Mouse (Mus musculus) left cerebral cortex, adult 8-10 months (tissue): ENCODE results near the gene Cyb5r3. TPM values are rescaled to one million over a fixed set of nuclear protein-coding genes. Genes with fewer than 3 reads are reported as not detected.
"Not testable (repeated sequence)": the region's sequence is repeated elsewhere in the genome, so short reads cannot be mapped to it uniquely, and the experiment has no call there.

ENCODE experiments used
- DNase-seq, 2 experiments: peaks; one replicate each; pipeline ENCODE4 v3.0.0; 2022; ENCODE audit warnings: low spot score in 2 of 2
- total RNA-seq, 4 experiments: library from RNA; stranded (reverse); gene quantifications; 2 replicates each; pipeline ENCODE4 v1.2.4; 2022

Cyb5r3 gene
- total RNA-seq, 4 experiments from 2014 or later: 74.6 to 85.7 (median 80.2) TPM

GRCm38 (mm10) chr15:83150694-83151093 lies 21.7 kb downstream of the Cyb5r3 start:
- no peak for DNase-seq

GRCm38 (mm10) chr15:83150073-83150442 lies 22.3 kb downstream of the Cyb5r3 start:
- DNase-seq: no peak

DNA sequence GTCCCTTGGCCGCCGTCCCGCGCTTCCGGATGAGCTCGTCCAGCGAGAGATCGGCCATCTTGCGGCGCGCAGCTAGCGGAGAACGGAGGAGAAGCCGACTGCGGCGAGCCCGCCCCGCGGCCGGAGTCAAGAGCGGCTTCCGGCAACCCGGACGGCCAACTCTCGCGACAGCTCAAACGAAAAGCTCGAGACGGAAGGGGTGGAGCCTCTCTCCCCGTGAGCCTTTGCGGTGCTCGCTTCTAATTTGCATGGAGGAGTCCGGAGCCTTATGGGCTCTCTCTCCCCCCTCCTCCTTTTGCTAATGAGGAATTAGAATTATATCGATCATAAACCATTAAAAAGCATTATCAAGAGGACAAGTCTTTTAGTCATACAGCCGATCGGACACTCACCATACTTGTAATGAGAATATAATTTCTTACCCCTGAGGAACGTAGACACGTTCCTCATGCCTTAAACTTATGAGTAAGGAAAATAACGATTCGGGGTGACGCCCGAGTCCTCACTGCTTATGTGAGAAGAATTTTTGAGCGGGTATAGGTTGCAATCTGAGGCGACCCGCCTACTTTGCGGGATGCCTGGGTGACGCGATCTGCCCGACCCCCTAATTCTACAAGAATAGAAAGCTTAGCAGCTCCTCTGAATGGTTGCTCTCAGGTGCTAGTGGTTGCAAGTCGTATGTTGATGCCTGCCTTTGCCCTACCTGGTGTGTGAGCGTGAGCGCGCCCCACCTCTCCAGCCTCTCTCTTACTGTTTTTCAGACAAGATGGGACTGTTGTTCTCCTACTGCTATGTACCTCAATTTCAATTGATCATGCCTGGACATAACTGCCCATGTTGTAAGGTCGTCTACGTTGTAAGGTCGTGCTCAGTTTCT lies 23.0 kb downstream of the Cyb5r3 start, which contains the start of gene Poldip3:
Poldip3 (minus strand) TSS at position 189 of the 877 bp plus-strand sequence.
- DNase-seq: peak; percentile 97

- no peak for DNase-seq
Measured at GRCm38 (mm10) chr15:83148801-83149195, 23.6 kb downstream of the Cyb5r3 start.

- DNase-seq: no peak
Measured at GRCm38 (mm10) chr15:83148395-83148794, 24.0 kb downstream of the Cyb5r3 start.

GRCm38 (mm10) chr15:83145541-83145940 lies 26.9 kb downstream of the Cyb5r3 start:
- no peak for DNase-seq

DNA sequence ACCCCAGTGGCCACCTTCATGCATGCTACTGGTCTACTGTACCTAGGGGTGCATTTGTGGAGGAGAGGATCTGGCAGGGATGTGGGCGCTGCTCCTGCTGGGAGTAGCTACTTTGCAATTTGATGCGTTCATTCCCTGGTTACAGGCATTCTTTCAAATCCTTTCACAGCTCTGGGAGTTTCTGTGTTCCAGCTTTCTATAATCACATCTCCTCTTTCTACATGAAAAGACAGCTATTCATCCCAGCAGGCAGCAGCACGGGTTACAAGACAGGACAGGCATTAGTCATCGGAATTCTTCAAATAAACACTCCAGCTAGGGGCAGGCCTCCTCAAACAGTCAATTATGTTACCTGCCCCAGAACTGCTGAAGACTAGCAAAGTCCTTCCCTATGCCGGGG lies 29.5 kb downstream of the Cyb5r3 start:
- no peak for DNase-seq

DNA sequence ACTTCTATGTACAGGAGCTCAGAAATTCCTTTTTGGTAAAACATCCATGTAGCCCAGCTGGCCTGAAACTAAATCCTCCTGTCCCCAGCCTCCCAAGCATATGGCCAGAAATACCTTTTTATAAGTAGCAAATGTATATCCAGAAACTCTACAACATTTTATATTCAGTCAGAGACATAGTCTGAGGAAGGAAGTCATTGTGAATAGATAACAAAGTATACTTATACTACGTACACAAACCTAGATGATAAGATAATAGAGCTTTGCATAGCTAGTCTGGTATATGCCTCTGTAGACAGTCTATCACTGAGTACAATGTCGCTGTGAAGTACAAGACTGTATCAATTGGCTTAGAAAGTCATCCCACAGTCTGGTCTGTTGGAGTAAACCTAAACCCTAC lies 36.7 kb downstream of the Cyb5r3 start:
- no peak for DNase-seq

DNA sequence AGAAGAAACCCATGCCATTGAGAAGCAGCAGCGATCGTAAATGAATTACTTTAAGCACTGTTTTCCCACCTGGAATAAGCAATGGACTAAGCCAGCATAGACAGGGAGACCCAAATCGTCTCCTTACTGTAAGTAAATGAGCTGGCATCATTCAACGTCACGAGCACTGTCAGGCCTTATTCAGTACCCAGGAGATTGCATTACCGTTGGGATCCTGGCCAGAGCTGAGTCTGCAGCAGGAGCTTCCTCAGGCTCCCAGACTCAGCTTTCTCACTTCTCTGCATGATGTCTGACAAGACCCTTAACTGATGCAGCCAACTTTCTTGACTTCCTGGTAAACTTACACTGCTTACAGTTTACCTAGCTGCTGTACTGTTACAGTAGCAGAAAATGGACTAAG lies 37.7 kb downstream of the Cyb5r3 start:
- no peak for DNase-seq

- no peak for DNase-seq
Measured at GRCm38 (mm10) chr15:83129530-83130231, 42.7 kb downstream of the Cyb5r3 start.

DNA sequence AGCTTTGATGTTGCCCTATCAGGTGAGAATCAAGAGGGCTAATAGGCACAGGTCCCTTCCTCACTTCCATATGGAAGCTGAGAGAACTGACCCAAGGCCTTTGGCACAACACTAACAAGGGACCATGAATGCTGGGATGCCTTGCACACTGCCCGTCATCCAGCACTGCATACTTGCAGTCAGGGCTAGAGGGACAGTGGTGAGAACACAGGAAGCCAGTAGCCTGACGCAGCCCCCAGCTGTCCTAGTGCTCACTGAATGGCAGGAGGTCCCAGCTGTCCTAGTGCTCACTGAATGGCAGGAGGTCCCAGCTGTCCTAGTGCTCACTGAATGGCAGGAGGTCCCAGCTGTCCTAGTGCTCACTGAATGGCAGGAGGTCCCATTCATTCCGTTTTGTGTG lies 45.4 kb downstream of the Cyb5r3 start:
- DNase-seq: not testable (repeated sequence)

DNA sequence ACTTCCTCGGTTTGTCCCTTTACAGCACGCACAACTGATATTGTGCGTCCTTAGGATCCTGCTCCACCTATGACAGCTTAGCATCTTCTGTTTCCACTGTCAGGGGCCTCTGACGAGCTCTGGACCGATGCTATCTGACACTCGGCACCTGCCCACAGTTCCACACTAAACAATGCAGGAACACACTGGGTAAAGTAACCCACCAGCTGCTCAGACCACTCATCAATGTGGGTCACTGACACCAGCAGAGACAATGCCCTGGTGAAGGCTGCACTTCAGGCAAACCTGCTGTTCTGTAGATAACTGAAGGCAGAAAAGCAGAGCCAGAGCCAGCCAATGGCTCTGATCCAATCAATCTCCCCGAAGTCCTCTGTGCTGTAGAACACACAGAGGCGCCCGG lies 45.8 kb downstream of the Cyb5r3 start:
- no peak for DNase-seq

GRCm38 (mm10) chr15:83124625-83125024 lies 47.8 kb downstream of the Cyb5r3 start:
- DNase-seq: no peak

DNA sequence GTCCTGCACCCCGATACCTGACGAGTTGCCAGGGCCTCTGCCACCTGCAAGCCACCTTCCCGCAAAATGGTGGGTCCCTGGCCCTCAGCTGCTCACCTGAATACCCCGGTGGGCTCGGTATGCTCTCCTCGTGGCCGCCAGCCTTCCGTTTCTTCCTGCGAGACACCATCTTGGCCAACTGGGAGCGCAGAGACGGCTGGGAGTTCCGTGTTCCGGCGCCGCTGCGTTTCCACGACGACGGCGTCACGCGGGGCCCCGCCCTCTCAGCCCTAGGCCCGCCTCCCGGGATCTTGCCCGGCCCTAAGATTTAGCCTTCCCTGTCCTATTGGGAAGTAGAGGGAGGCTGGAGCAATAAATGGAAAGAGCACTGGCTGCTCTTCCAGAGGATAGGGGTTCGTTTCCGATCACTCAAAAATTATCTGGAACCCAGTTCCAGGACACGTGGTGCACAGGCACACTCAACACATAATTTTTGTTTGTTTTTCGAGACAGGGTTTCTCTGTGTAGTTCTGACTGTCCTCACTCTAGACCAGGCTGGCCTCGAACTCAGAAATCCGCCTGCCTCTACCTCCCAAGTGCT lies 49.7 kb downstream of the Cyb5r3 start, which contains the start of gene Rrp7a:
Rrp7a (minus strand) TSS at position 236 of the 580 bp plus-strand sequence.
- DNase-seq: peak; percentile 85

DNA sequence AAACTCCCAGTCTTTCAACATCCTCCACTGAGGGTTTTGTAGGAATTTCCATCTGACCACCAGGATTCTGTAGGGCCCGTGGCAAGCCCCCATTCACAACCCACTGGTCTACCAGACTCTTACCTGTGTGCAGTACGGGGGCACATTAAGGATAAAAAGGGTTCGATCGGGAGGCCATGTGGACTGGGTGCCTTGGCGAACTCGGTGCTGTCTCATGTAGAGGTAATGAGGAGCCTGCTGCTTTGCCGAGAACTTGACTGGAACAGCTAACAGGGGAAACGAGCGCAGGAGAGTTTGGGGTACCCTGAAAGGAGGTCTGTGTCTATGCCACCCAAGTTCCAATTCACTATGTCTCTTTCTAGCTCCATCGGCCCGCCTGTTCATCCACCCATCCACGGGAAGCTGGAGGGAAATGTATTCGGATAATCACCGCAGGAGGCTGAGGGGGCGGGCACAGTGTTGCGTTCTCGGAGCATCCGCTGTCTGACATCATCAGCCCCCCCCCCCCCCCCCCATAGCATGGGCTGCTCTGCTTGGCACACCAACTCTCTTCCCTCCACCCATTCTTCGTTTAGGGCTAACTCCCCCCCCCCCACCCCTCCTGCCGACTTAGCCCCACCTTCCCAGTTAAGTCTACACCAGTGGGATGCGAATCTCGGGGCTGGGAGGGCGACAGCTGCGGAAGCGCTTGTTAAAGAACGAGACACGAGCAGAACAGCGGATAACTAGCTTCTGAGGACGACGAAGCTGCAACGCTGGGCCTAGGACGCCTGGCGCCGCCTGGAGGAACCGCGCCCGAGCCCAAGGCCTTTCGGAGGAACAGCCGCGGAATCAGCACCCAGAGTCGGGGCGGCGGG lies 50.5 kb downstream of the Cyb5r3 start:
- peak in 1 of 2 experiments; percentile 62 for DNase-seq

- no peak for DNase-seq
Measured at GRCm38 (mm10) chr15:83118360-83118759, 54.0 kb downstream of the Cyb5r3 start.

GRCm38 (mm10) chr15:83115071-83115470 lies 57.3 kb downstream of the Cyb5r3 start:
- no peak for DNase-seq

DNA sequence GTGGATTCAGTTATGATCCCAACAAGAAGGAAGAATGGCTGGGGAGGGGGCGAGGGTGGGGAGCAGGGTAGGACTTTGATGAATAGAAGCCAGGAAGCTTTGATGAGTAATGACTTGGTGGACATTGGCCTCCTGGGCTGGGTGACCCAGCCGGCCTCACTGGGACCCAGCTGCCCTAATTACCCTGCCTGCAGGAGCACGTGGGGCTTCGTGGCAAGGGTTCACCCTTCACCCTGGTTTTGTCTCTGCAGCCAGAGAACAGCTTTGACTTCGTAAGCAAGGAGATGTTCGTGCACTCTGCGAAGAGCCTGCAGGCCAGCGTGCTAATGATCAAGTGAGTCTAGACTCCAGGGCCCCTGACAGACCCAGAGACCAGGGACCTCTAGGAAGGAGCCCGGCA lies 58.3 kb downstream of the Cyb5r3 start:
- DNase-seq: no peak

GRCm38 (mm10) chr15:83112898-83113297 lies 59.5 kb downstream of the Cyb5r3 start:
- DNase-seq: peak; percentile 55 to 56

DNA sequence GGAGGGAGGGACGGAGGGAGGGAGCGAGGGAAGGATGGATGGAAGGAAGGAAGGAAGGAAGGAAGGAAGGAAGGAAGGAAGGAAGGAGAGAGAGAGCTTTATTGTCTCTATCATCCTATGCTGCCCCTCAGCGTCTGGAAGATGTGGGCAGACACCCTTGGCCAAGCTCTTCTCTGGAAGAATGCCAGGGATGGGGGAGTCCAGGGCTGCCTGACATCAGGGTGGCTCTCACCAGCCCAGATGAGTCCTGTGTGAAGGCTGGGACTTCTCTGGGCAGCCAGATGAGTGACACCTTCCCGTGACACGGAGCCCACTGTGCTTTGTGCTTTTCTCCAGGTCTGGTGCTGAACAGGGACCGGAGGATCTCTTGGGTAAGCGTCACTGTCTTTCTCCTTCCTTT lies 60.5 kb downstream of the Cyb5r3 start:
- no peak for DNase-seq

- no peak for DNase-seq
Measured at GRCm38 (mm10) chr15:83111290-83111689, 61.1 kb downstream of the Cyb5r3 start.
